Mouse (Mus musculus) limb, embryonic 15.5 days (tissue): Measurements from ENCODE around the gene Dnajb4. TPM values are rescaled to one million over a fixed set of nuclear protein-coding genes. Genes with fewer than 3 reads are reported as not detected.

Source experiments
- ATAC-seq: fragments of 200-750 bp; cut with Nextera tagmentation; 2 replicates; pipeline ENCODE4 v1.8.0; 2017; ENCODE audit warnings: low read depth, moderate TSS enrichment; ENCODE audit not compliant: insufficient number of reproducible peaks, low FRiP score, low TSS enrichment
- H3K27ac ChIP-seq: fragments of 300-500 bp; sonication (generic); 2 replicates; pipeline ENCODE4 v1.5.1; 2015; ENCODE audit warnings: moderate library complexity, mild to moderate bottlenecking, inconsistent platforms
- H3K27me3 ChIP-seq: fragments of 300-500 bp; sonication (generic); 2 replicates; pipeline ENCODE4 v1.6.1; 2015; ENCODE audit warnings: inconsistent platforms
- H3K36me3 ChIP-seq: fragments of 300-500 bp; sonication (generic); 2 replicates; pipeline ENCODE4 v1.6.1; 2015; ENCODE audit warnings: inconsistent platforms
- H3K4me1 ChIP-seq: fragments of 300-500 bp; sonication (generic); 2 replicates; pipeline ENCODE4 v1.6.1; 2015; ENCODE audit warnings: inconsistent platforms
- H3K4me2 ChIP-seq: fragments of 300-500 bp; sonication (generic); 2 replicates; pipeline ENCODE4 v1.6.1; 2015; ENCODE audit warnings: mild to moderate bottlenecking, inconsistent platforms
- H3K4me3 ChIP-seq: fragments of 300-500 bp; sonication (generic); 2 replicates; pipeline ENCODE4 v1.5.1; 2015; ENCODE audit warnings: mild to moderate bottlenecking, inconsistent platforms
- H3K9ac ChIP-seq: fragments of 300-500 bp; sonication (generic); 2 replicates; pipeline ENCODE4 v1.6.1; 2015; ENCODE audit warnings: inconsistent platforms
- H3K9me3 ChIP-seq: fragments of 300-500 bp; sonication (generic); 2 replicates; pipeline ENCODE4 v1.6.1; 2016; ENCODE audit warnings: inconsistent platforms
- WGBS: fragments of 180-500 bp; shearing (Covaris S2); methylation state at CpG from one replicate; pipeline ENCODE4 v1.1.7; 2015; 5-methylcytosine and 5-hydroxymethylcytosine counted together
- polyA plus RNA-seq: library from polyadenylated mRNA; unstranded; fragments of >200 nt; fragmentation: Nextera tagmentation; extraction: Ambion mirVana; gene quantifications from 2 replicates; pipeline ENCODE4 v1.2.1, GENCODE M21; 2015

Gene Dnajb4
- polyA plus RNA-seq, 1 experiment from 2014 or later = 39.3 TPM

DNA sequence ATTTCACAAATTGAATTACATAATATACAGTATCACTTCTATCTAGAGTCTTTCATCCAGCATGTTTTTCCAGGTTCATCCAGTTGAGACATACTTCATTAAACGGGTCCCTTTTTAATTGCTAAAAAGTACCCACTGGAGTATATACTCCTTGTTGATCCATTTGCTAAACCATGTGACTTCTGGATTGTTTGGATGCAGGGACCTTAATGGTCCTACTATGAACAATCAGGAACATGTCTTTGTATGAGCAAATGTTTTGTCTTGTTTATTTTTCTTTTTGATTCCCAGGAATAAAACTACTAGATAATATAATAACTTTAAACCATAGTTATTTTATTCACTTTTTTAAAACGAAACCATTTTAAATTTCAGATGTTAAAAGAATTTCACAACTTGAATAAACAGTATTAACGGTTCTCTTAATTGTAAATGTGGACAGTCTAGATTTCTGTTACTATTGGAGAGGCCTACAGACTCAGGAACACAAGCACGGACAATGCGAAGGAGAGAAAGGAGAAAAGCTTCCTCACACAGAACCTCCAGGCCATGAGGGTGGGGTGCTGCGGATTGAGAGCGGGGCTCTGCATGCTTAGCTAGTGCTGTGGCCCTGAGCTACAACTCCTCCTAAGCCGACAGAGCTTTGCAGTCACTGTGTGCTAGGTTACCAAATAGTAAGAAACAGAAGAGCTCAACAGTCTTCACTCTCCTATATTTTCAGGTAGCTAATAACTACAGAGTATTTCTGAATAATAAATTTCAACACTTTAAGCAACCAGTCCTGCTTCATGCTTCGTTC lies 19.2 kb downstream of the Dnajb4 start:
- H3K9me3 ChIP-seq = no peaks in the 10 kb centered on the region
- H3K9ac ChIP-seq = no peak overlapping the region
- H3K4me1 ChIP-seq = peaks cover 13% of the 10 kb centered on the region; the same call in 1 of the 2 replicates
- H3K27ac ChIP-seq = peak overlapping the region; percentile 34; the same call in 1 of the 2 replicates
- no peak for ATAC-seq
- 64% methylated on average over 9 of the region's 9 CpGs for WGBS
- no peaks in the 10 kb centered on the region for H3K27me3 ChIP-seq
- H3K36me3 ChIP-seq = no peaks in the 10 kb centered on the region; the same call in 1 of the 2 replicates
- H3K4me2 ChIP-seq = peak overlapping the region; percentile 52
- H3K4me3 ChIP-seq = peak overlapping the region; percentile 19

DNA sequence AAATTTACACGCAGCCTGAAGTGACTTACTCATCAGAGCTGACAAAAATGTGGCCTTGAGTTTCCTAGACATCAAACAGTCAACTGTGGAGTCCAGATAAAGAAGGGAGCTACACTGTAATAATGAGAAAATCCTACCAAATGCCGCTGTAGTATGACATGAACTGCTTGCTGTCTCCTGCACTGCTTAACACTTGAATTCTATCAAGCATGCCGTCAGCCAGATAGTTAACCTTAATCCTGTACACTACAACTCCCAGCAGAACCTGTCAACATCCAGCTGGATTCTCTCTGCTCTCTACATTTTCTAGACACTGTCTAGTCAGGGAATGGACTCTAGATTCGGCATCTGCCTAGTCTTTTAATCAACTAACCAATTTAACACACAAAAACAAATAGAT lies 20.8 kb downstream of the Dnajb4 start:
- Histone ChIP-seq H3K36me3 (peaks cover 4% of the 10 kb centered on the region), H3K27ac (0 out of 2 replicates have a peak overlapping the region, but pooled peaks have one; percentile 17), H3K4me1 (peaks cover 13% of the 10 kb centered on the region; the same call in 1 of the 2 replicates), H3K27me3 (no peaks in the 10 kb centered on the region), H3K4me3 (no peak overlapping the region), H3K9me3 (no peaks in the 10 kb centered on the region), H3K9ac (no peak overlapping the region), H3K4me2 (no peak overlapping the region)
- ATAC-seq = no peak
- WGBS = 58% methylated on average over 4 of the region's 4 CpGs

DNA sequence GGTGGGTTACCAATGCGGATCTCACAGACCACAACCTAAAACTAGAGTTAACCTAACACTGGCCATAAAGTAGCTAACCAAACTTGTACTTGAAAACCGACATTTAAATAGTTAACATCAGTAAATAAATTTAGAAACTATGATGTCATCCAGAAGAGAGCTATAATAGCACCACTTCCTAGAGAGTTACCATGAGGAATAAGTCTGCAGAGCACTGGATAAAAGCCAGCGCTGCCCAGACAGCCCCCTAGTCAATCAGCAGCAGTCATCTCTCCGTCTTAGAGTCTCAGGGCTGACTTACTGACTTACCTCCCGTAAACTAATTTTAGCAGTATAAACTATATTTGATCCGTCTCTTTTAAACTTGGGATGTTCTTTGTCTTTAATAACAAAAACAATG lies 24.0 kb downstream of the Dnajb4 start:
- 65% methylated on average over 6 of the region's 6 CpGs for WGBS
- H3K27me3 ChIP-seq = no peaks in the 10 kb centered on the region
- H3K27ac ChIP-seq = no peak overlapping the region
- no peak for ATAC-seq
- no peaks in the 10 kb centered on the region for H3K9me3 ChIP-seq
- H3K4me1 ChIP-seq = peaks cover 9% of the 10 kb centered on the region; the same call in 1 of the 2 replicates
- no peak overlapping the region for H3K4me2 ChIP-seq
- no peak overlapping the region for H3K4me3 ChIP-seq
- no peak overlapping the region for H3K9ac ChIP-seq
- peaks cover 16% of the 10 kb centered on the region for H3K36me3 ChIP-seq

DNA sequence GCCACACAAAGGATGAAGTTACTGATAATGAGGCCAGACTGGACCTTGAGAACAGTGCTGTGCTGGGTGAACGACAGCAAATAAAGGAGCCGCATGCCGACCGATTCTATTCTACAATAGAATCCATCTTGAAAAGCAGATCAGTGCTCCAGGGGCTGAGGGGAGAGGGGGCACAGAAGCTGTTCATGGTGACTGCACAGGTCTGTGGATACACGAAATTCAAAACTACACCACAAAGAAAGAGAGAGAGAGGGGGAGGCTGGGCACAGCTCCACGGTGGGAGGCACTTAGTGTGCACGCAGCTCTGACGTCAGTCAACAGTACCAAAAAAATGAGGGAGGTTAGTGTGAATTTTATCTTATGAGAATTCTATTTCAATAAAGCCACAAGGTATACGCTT lies 26.6 kb downstream of the Dnajb4 start:
- ATAC-seq = no peak
- Histone ChIP-seq H3K27ac (no peak overlapping the region), H3K4me3 (no peak overlapping the region)

DNA sequence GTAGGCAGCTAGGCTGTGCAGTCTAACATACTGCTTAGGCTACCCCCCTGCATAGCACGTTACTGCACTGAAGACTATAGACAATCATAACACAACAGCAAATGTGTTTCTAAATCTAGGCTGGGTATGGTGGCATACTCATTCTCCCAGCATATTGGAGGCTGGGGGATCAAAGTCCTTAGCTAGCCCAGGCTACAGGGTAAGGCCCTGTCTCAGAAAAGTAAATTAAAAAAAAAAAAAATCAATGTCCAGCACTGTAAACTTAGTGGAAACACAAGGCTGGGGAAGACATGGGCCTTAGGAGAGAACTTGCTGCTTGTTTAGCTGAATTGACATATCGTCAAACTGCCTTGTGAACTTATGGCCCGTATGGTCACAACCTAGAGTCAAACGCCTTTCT lies 29.5 kb downstream of the Dnajb4 start:
- Histone ChIP-seq H3K9ac (no peak overlapping the region), H3K4me2 (no peak overlapping the region), H3K27ac (no peak overlapping the region), H3K9me3 (no peaks in the 10 kb centered on the region), H3K36me3 (peaks cover 16% of the 10 kb centered on the region), H3K4me3 (no peak overlapping the region), H3K4me1 (peaks cover 3% of the 10 kb centered on the region; the same call in 1 of the 2 replicates), H3K27me3 (no peaks in the 10 kb centered on the region)
- 93% methylated on average over 4 of the region's 4 CpGs for WGBS
- no peak for ATAC-seq

More for the DNA sequence above, 26.6 kb downstream of the Dnajb4 start:
- Histone ChIP-seq H3K4me1 (peaks cover 3% of the 10 kb centered on the region; the same call in 1 of the 2 replicates), H3K9me3 (no peaks in the 10 kb centered on the region), H3K4me2 (no peak overlapping the region), H3K9ac (no peak overlapping the region), H3K27me3 (no peaks in the 10 kb centered on the region), H3K36me3 (peaks cover 16% of the 10 kb centered on the region)
- WGBS = 88% methylated on average over 9 of the region's 9 CpGs

DNA sequence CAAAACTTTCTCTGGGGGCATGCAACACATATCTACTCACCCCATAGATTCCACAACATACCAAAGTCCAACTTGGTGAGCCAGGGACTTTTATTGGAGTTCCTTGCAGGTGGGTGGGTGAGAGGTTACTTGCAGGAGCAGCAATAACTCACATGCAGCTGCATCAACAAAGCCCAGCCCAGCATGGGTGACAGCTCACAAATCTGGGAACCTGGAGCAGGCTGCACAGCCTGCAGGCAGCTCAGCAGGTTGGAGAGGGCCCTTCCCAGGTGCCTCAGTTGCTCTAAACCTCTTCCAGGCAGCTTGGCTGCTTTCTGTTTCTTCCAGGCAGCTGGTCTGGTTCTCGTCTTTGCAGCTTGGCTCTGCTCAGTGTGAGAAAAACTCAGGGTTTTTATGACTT lies 30.8 kb downstream of the Dnajb4 start:
- Histone ChIP-seq H3K4me1 (peaks cover 3% of the 10 kb centered on the region; the same call in 1 of the 2 replicates), H3K9me3 (no peaks in the 10 kb centered on the region), H3K27ac (no peak overlapping the region; the same call in 1 of the 2 replicates), H3K9ac (no peak overlapping the region), H3K27me3 (no peaks in the 10 kb centered on the region), H3K36me3 (peaks cover 12% of the 10 kb centered on the region), H3K4me2 (no peak overlapping the region), H3K4me3 (no peak overlapping the region)
- ATAC-seq = peak; percentile 65; the same call in 1 of the 2 replicates
- WGBS = 10% methylated on average over 1 of the region's 1 CpGs

DNA sequence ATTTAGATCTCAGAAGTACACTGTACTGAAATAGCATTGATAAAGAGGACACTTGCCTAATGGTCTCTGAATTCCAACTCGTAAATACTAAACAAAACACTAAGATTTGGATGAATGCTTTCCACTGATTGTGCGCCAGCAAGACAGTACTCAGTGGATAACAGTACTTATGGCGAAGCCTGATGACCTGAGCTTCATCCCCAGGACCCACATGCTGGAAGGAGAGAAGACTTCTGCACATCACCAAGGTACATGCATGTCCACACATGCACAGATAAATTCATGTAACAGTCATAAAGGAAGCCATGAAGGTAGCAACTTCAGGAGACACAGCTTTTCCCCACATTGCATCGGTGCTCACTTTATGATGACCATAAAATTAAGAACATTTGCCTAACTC lies 31.3 kb downstream of the Dnajb4 start:
- Histone ChIP-seq H3K27ac (no peak overlapping the region; the same call in 1 of the 2 replicates), H3K36me3 (peaks cover 12% of the 10 kb centered on the region), H3K4me3 (no peak overlapping the region), H3K27me3 (no peaks in the 10 kb centered on the region), H3K9me3 (no peaks in the 10 kb centered on the region), H3K4me2 (no peak overlapping the region), H3K4me1 (peaks cover 3% of the 10 kb centered on the region; the same call in 1 of the 2 replicates), H3K9ac (no peak overlapping the region)
- WGBS = 56% methylated on average over 4 of the region's 4 CpGs
- no peak for ATAC-seq

DNA sequence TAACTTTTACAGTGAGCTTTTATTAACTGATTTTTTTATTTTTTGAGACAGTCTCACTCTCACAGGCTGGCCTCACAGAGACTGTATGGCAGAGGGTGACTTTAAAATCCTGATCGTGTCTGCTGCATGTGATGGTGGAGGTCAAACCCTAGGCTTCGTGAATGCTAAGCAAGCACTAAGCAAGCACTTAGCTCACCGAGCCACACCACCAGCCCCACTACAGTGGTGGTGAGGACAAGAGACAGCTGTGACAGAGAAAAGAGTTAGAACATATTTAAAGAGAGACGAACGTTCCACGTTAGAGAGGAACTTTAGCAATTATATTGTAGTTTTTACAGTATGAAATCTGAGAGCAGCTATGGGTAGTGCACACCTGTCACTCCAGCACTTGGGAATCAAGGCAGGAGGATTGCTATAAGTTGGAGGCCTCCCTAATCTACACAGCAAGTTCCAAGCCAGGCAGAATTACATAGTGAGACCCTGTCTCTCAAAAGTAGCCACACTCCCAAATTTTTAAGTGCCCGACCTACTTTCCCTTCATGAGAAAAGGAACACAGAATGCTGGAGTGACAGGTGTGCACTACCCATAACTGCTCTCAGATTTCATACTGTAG lies 37.7 kb downstream of the Dnajb4 start:
- WGBS = 52% methylated on average over 7 of the region's 7 CpGs
- no peak overlapping the region for H3K27ac ChIP-seq

DNA sequence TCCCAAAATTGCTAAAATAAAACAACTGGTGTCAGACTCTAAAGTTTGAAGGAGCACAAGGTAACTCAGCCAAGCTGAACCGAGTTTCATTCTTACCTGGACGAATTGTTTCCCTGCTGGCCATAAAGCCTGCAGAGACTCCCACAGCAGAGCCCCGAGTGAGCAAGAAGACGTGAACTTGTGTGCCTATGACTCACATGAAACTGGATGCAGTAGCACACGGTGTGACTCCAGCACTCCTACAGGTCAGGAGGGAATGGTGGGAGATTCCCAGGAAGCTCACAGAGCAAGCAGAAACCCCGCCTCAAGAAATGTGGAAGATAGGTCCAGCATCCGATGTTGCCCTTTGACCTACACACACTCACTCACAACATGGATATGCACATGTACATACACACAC lies 38.2 kb downstream of the Dnajb4 start:
- Histone ChIP-seq H3K9me3 (no peaks in the 10 kb centered on the region), H3K4me3 (no peak overlapping the region), H3K27me3 (peaks cover 7% of the 10 kb centered on the region; the same call in 1 of the 2 replicates), H3K36me3 (no peaks in the 10 kb centered on the region), H3K4me1 (peaks cover 5% of the 10 kb centered on the region; the same call in 1 of the 2 replicates), H3K9ac (no peak overlapping the region), H3K4me2 (no peak overlapping the region), H3K27ac (no peak overlapping the region)
- ATAC-seq = no peak
- WGBS = 60% methylated on average over 7 of the region's 7 CpGs

More for the DNA sequence above, 37.7 kb downstream of the Dnajb4 start:
- H3K4me3 ChIP-seq = no peak overlapping the region
- H3K9ac ChIP-seq = no peak overlapping the region
- no peaks in the 10 kb centered on the region for H3K4me1 ChIP-seq
- ATAC-seq = no peak
- H3K36me3 ChIP-seq = no peaks in the 10 kb centered on the region
- H3K27me3 ChIP-seq = peaks cover 7% of the 10 kb centered on the region; the same call in 1 of the 2 replicates
- H3K9me3 ChIP-seq = no peaks in the 10 kb centered on the region
- no peak overlapping the region for H3K4me2 ChIP-seq

DNA sequence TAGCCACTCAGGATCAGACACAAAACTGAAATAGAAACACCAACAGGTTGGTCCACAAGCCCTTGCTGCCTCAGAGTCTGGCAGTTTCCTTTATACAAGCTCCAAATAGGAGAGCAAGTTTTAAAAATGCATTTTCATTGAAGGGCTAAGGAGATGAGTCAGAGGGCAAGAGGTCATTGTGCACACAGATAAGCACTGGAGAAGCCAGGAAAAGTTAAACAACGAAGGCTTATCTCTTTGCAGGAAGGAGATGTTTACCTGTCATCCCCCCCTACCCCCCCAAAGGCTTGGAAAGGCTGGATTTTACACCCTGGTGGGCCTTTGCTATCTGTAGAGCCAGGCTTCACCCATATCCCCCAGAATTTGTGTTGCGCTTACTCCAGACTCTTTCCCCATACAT lies 38.9 kb downstream of the Dnajb4 start:
- 73% methylated on average over 2 of the region's 2 CpGs for WGBS
- H3K4me1 ChIP-seq = peaks cover 9% of the 10 kb centered on the region; the same call in 1 of the 2 replicates
- H3K4me2 ChIP-seq = no peak overlapping the region
- H3K9ac ChIP-seq = no peak overlapping the region
- H3K4me3 ChIP-seq = no peak overlapping the region
- H3K9me3 ChIP-seq = no peaks in the 10 kb centered on the region
- H3K36me3 ChIP-seq = no peaks in the 10 kb centered on the region
- H3K27ac ChIP-seq = no peak overlapping the region
- H3K27me3 ChIP-seq = peaks cover 7% of the 10 kb centered on the region; the same call in 1 of the 2 replicates
- no peak for ATAC-seq

DNA sequence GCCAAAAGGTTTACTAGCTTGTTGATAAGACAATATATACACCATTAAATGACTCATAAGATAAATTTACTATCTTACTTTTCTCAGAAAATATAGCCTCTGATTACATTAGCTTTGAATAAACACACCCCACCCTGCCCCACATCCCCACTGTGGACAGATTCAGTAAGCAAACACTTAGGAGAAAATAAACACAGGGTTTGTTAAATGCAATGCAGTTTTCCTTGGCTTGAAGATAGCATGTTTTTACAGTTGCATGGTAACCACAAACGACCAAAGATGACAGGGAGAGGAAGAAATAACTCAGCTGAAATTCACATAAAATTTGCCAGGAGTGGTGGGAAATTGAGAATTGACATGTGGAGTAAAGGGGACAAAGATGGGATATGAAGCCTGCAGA lies 39.7 kb downstream of the Dnajb4 start:
- Histone ChIP-seq H3K9me3 (no peaks in the 10 kb centered on the region), H3K27ac (no peak overlapping the region), H3K9ac (no peak overlapping the region), H3K36me3 (no peaks in the 10 kb centered on the region), H3K4me1 (peaks cover 17% of the 10 kb centered on the region), H3K4me3 (no peak overlapping the region), H3K27me3 (peaks cover 16% of the 10 kb centered on the region), H3K4me2 (no peak overlapping the region)
- WGBS = 26% methylated on average over 1 of the region's 1 CpGs
- no peak for ATAC-seq

DNA sequence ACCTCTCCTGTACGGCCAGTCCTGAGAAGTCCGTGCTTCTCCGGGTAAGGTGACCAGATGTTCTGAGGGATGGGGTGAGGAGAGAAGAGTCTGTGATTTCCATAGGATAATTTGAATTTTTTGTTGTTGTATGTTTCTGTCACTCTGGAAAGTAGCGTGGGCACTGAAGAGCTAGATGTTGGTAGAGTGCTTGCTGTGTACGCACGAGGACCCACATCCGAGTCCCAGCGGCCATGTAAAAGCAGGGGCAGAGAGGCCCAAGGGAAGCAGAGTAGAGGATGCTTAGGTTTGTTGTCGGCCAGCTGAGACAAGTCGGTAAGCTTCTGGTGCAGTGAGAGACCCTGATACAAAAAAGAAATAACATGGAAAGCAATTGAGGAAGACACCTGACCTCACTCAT lies 42.1 kb downstream of the Dnajb4 start:
- peaks cover 21% of the 10 kb centered on the region for H3K4me1 ChIP-seq
- H3K9ac ChIP-seq = no peak overlapping the region
- peaks cover 17% of the 10 kb centered on the region for H3K27me3 ChIP-seq
- no peak overlapping the region for H3K27ac ChIP-seq
- 89% methylated on average over 10 of the region's 10 CpGs for WGBS
- no peak overlapping the region for H3K4me2 ChIP-seq
- H3K9me3 ChIP-seq = no peaks in the 10 kb centered on the region
- H3K36me3 ChIP-seq = no peaks in the 10 kb centered on the region
- no peak for ATAC-seq
- H3K4me3 ChIP-seq = no peak overlapping the region
